Mouse (Mus musculus): Measurements from ENCODE around the gene Havcr1. TPM values are rescaled to one million over a fixed set of nuclear protein-coding genes. Genes with fewer than 3 reads are reported as not detected.

Havcr1 gene
- polyA plus RNA-seq, 1 experiment from 2014 or later: not detected

Other genes with a start within 250 kb of the Havcr1 start
- gene Gm12169, start 210.9 kb upstream of the Havcr1 start, polyA plus RNA-seq (2015; fragmentation: Nextera tagmentation; extraction: Ambion mirVana): not detected in 2 replicates
- not detected in 2 replicates for gene BC053393, start 163.5 kb upstream of the Havcr1 start, polyA plus RNA-seq (2015; fragmentation: Nextera tagmentation; extraction: Ambion mirVana)
- gene Dppa1, start 105.8 kb upstream of the Havcr1 start, polyA plus RNA-seq (2015; fragmentation: Nextera tagmentation; extraction: Ambion mirVana): not detected in 2 replicates
- 0.06 TPM in 1 of 2 replicates, not detected in the other for gene Timd2, start 28.0 kb upstream of the Havcr1 start, polyA plus RNA-seq (2015; fragmentation: Nextera tagmentation; extraction: Ambion mirVana)
- gene Timd4, start 75.7 kb downstream of the Havcr1 start, polyA plus RNA-seq (2015; fragmentation: Nextera tagmentation; extraction: Ambion mirVana): 0.22 and 0.31 TPM in 2 replicates

Data from neural tube, embryonic 13.5 days (tissue).